Mouse (Mus musculus): ENCODE measurements around the gene Bcl9.

DNA sequence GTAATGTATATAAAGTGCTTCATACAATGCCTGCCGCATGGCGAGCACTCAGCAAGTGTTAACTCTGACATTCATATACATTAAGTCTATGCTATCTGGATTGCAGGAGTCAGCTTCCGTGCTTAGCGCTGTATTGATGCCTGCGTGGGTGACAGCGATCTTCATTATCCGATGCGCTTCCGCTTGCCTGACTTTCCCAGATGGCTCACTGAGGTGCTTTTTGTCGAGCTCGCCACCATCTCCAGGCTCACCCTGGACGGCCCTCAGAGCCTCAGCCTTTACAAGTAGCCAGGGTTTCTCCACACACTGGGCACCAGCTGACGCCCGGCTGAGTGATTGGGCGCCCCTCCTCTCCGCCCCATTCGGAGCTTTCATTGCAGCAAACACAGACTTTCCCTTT lies 26.3 kb upstream of the Bcl9 start:
- TF ChIP-seq TAL1 (IDR thresholded peaks at IDR 0.05; ENCODE audit: low read length), result no peak
- no peak for TF ChIP-seq GATA1 (IDR thresholded peaks at IDR 0.05; ENCODE audit: low read length)

All from erythroblast, embryonic 14.5 days (primary cell).